ENCODE assay signal across 29 mouse cellular contexts in genomic region chr1:176667552-176668306, GRCm38 (mm10).
DNase-seq lines count a peak whose midpoint lies in the region; TF ChIP-seq lines count a peak whose summit lies in the region.
"Had no signal": no experiment of that assay in that cellular context is flagged by ENCODE, and none has a peak within 500 bp of the region (broad histone marks: within the 10 kb centered on the region; RNA-seq: fewer than 3 reads in every experiment).

No protein-coding gene starts in this region.

- H3K36me3 ChIP-seq in heart, embryonic 10.5 days, result no peaks in the 10 kb centered on the region
- H3K36me3 ChIP-seq: embryonic facial prominence, embryonic 10.5 days; embryonic facial prominence, embryonic 13.5 days; forebrain, embryonic 12.5 days; forebrain, embryonic 15.5 days; G1E; heart, embryonic 12.5 days; heart, embryonic 15.5 days had no signal

- H3K4me3 ChIP-seq in heart, embryonic 10.5 days, result no peak overlapping the region
- H3K4me3 ChIP-seq in layer of hippocampus, adult 2 months, result no peak overlapping the region
- H3K4me3 ChIP-seq: embryonic facial prominence, embryonic 10.5 days; embryonic facial prominence, embryonic 13.5 days; erythroblast, embryonic 14.5 days; forebrain, embryonic 12.5 days; forebrain, embryonic 15.5 days; gastrocnemius, adult 2 months; heart, embryonic 12.5 days; heart, embryonic 15.5 days had no signal

- H3K27me3 ChIP-seq in heart, embryonic 10.5 days (ENCODE audit: insufficient read depth, poor library complexity, severe bottlenecking), result no peaks in the 10 kb centered on the region
- H3K27me3 ChIP-seq: CH12.LX; embryonic facial prominence, embryonic 13.5 days; forebrain, embryonic 12.5 days; forebrain, embryonic 15.5 days; heart, embryonic 12.5 days; heart, embryonic 15.5 days had no signal

- H3K9me3 ChIP-seq in heart, embryonic 10.5 days, result no peaks in the 10 kb centered on the region
- H3K9me3 ChIP-seq: embryonic facial prominence, embryonic 10.5 days; embryonic facial prominence, embryonic 13.5 days; forebrain, embryonic 12.5 days; forebrain, embryonic 15.5 days; heart, embryonic 15.5 days had no signal

- intact Hi-C loops in heart, postnatal 36 days (cut with DNase I), result no loop called here

- no peak overlapping the region for H3K27ac ChIP-seq in heart, embryonic 10.5 days
- no peak overlapping the region; the same call in 1 of the 2 replicates for H3K27ac ChIP-seq in layer of hippocampus, adult 2 months
- H3K27ac ChIP-seq: embryonic facial prominence, embryonic 10.5 days; embryonic facial prominence, embryonic 13.5 days; forebrain, embryonic 12.5 days; forebrain, embryonic 15.5 days; gastrocnemius, adult 2 months; heart, embryonic 15.5 days; hindbrain, embryonic 14.5 days; hindbrain, postnatal 0 days had no signal

- H3K4me1 ChIP-seq in heart, embryonic 10.5 days, result no peaks in the 10 kb centered on the region
- H3K4me1 ChIP-seq: embryonic facial prominence, embryonic 10.5 days; embryonic facial prominence, embryonic 13.5 days; forebrain, embryonic 12.5 days; forebrain, embryonic 15.5 days; heart, embryonic 12.5 days; heart, embryonic 15.5 days had no signal

- WGBS in heart, embryonic 10.5 days, result 50% methylated on average over 8 of the region's 8 CpGs

- no peak for TF ChIP-seq CTCF in layer of hippocampus, adult 2 months (conservative IDR thresholded peaks at IDR 0.05)

- DNase-seq in heart, embryonic 10.5 days (ENCODE audit: low spot score), result peak; percentile 54
- no peak for DNase-seq in heart, postnatal 36 days
- DNase-seq in layer of hippocampus, adult 2 months (ENCODE audit: low spot score in 2 of 2), result peak; percentile 8 to 17
- DNase-seq in layer of hippocampus, postnatal 25 days (ENCODE audit: extremely low spot score in 1 of 2, low spot score in 1 of 2), result no peak
- DNase-seq in right cerebral cortex, adult 18-20 months, result peak; percentile 16
- no peak for DNase-seq in right cerebral cortex, postnatal 14 days
- DNase-seq in embryo, embryonic 11 days, result no peak
- DNase-seq: adrenal gland, postnatal 10 days; adrenal gland, postnatal 36 days; B cell, adult 2 months; cerebellum, adult 11 months; cerebellum, adult 2 months; cerebellum, adult 9-11 months; cerebellum, postnatal 25 days; gastrocnemius, adult 2 months; gastrocnemius, postnatal 14 days; heart, postnatal 10 days; heart, postnatal 4 days had no signal

Comparison
In these comparisons a context has a peak if more than half of its experiments do, and no peak if none do; other contexts are left out.
1. DNase-seq: peak in heart, embryonic 10.5 days (single experiment), layer of hippocampus, adult 2 months (2 of 2) and right cerebral cortex, adult 18-20 months (single experiment); none in heart, postnatal 36 days (0 of 2), layer of hippocampus, postnatal 25 days (0 of 2), right cerebral cortex, postnatal 14 days (single experiment) and embryo, embryonic 11 days (single experiment).